Mouse (Mus musculus) bone marrow macrophage, adult 2 months (primary cell): ENCODE measurements around the gene Slc25a30. TPM values are rescaled to one million over a fixed set of nuclear protein-coding genes. Genes with fewer than 3 reads are reported as not detected.

Experiments
- H3K27ac ChIP-seq: 2 replicates; pipeline ENCODE4 v1.5.1; 2012; ENCODE audit warnings: low read depth, low read length; ENCODE audit not compliant: insufficient read depth
- H3K4me1 ChIP-seq: 2 replicates; pipeline ENCODE4 v1.6.1; 2012; ENCODE audit warnings: low read length; ENCODE audit not compliant: control insufficient read depth, insufficient read depth
- H3K4me3 ChIP-seq: 2 replicates; pipeline ENCODE4 v1.5.1; 2012; ENCODE audit warnings: mild to moderate bottlenecking, low read length, moderate library complexity; ENCODE audit not compliant: insufficient read depth
- CTCF ChIP-seq: IDR thresholded peaks from 2 replicates; pipeline ENCODE4 v1.5.1; 2012; ENCODE audit warnings: low read depth, mild to moderate bottlenecking, low read length, moderate library complexity
- POLR2A ChIP-seq: IDR thresholded peaks from 2 replicates; pipeline ENCODE4 v1.6.1; 2012; ENCODE audit warnings: mild to moderate bottlenecking, low read depth, low read length, borderline replicate concordance
- polyA plus RNA-seq: library from polyadenylated mRNA; stranded (reverse); fragments of >200 nt; gene quantifications from 2 replicates; pipeline ENCODE4 v1.2.4, GENCODE M21; 2012; ENCODE audit not compliant: missing spikeins, insufficient read depth, insufficient read length

Gene Slc25a30
- polyA plus RNA-seq, 1 experiment: 33.3 TPM

- H3K4me3 ChIP-seq: peak overlapping the region; percentile 42
- peak overlapping the region; percentile 69 for H3K27ac ChIP-seq
- TF ChIP-seq POLR2A (no peak), CTCF (peak; percentile 85)
- H3K4me1 ChIP-seq: peaks cover 35% of the 10 kb centered on the region
These were observed 42.3 kb upstream of the Slc25a30 start for GRCm38 (mm10) chr14:75828866-75829806.

DNA sequence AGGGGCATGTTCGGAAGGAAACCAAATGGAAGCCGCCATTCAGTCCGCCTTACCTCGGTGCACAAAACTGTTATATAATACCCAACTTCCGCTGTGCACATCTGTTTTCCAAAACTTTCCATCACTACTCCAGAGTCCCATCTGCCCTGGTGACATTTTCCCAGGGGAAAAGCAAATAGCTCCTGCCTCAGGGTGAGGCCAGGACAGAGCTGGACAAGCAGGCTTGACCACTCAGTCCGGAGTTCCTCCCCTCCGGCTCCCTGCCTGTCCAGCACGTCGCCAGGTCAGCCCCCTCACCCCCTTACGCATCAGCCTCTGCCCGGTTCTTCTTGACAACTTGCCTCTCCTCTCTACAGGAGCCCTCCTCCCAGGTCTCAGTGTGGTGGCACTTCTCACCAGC is 41.4 kb upstream of the Slc25a30 start:
- Histone ChIP-seq H3K4me1 (peaks cover 31% of the 10 kb centered on the region), H3K4me3 (no peak overlapping the region), H3K27ac (no peak overlapping the region)
- TF ChIP-seq POLR2A (no peak), CTCF (no peak)

DNA sequence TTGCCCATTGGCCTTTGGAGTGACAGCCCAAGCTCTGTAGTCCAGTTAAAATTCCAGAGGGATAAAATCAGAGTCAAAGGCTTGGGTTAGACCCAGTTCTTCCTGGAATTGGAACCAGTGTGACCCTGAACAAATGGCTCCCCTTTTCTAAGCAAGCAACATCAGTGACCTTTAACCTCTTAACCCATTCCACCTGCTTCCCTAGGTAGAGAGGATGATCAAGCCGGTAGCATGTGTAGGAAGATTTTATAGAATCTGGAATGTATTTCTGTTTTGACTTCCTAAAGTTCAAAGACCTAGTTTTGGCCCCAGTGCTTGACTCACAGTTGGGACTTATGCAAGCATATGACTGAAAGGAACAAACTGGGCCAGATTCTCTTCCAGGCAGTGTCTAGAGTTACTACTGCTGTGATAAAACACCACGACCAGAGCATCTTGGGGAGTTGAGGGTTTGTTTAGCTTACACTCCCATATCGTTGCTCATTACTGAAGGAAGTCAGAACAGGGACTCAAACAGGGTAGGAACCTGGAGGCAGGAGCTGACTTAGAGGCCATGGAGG is 40.1 kb upstream of the Slc25a30 start:
- Histone ChIP-seq H3K27ac (no peak overlapping the region), H3K4me3 (no peak overlapping the region), H3K4me1 (peaks cover 19% of the 10 kb centered on the region)
- TF ChIP-seq POLR2A (no peak), CTCF (no peak)

DNA sequence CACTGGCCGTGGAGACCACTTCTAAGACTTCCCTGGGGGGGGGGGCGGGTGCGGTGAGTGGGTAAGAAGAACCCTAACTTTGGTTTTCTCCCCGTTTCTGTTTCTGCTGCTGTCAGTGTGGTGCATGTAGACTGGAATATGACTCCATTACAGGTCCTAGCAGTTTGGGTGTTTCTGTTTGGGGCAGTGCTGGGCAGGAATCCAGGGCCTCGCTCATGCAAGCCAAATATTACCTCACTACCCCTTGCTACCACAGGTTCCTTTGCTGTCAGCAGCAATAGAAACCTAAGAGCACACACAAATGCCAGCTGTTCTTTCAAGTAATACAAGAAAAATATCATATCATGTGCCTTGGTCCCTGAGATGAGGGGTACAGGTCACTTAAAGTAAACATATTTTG is 33.2 kb upstream of the Slc25a30 start:
- H3K4me1 ChIP-seq: 0 out of 2 replicates have a peak, but pooled peaks cover 3% of the 10 kb centered on the region
- no peak overlapping the region for H3K4me3 ChIP-seq
- H3K27ac ChIP-seq: no peak overlapping the region
- TF ChIP-seq POLR2A (no peak), CTCF (no peak)

GRCm38 (mm10) chr14:75819341-75819740 is 32.5 kb upstream of the Slc25a30 start:
- Histone ChIP-seq H3K4me3 (no peak overlapping the region), H3K27ac (no peak overlapping the region), H3K4me1 (0 out of 2 replicates have a peak, but pooled peaks cover 3% of the 10 kb centered on the region)
- TF ChIP-seq CTCF (no peak), POLR2A (no peak)

DNA sequence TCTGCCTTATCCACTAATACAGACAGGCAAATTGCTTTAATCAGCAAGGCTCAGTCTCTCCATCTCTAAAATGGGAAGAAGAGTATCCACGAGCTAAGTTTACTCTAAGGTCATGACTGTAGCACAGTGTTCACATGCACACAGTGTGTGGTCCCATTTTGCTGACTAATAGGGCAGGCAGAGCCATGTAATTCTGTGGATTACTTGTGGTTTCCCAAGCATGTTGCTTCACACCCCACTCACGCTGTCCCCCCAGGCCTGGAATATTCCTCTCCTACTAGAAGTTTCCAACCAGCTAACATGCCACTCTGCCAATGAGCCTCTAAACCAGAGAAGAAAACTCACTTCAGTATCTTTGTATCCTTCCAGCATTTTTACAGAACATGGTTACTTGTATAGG is 31.7 kb upstream of the Slc25a30 start:
- H3K4me3 ChIP-seq: no peak overlapping the region
- H3K4me1 ChIP-seq: 0 out of 2 replicates have a peak, but pooled peaks cover 3% of the 10 kb centered on the region
- TF ChIP-seq CTCF (no peak), POLR2A (no peak)
- H3K27ac ChIP-seq: no peak overlapping the region

DNA sequence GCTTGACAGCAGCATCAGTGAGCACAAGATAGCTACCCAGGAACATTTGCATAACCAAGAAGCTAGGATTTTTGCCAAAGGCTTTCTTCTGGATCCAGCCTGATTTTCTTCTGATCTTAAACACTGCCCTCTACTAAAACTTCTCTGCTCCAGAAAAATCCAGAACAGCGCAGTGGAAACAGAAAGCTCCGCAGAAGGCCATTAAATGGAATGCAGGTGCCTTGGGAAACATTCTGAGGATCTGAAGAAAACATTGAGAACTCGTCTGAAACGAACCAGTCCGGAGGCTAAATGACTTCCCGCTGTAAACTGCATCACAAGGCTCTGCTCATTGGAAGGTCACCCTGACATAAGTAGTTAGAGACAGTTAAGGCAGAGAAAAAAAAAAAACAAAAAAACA is 23.1 kb upstream of the Slc25a30 start:
- Histone ChIP-seq H3K27ac (no peak overlapping the region), H3K4me1 (no peaks in the 10 kb centered on the region), H3K4me3 (no peak overlapping the region)
- TF ChIP-seq POLR2A: no peak
- TF ChIP-seq CTCF: no peak

GRCm38 (mm10) chr14:75807800-75808199 is 21.0 kb upstream of the Slc25a30 start:
- H3K4me3 ChIP-seq: no peak overlapping the region
- peaks cover 8% of the 10 kb centered on the region for H3K4me1 ChIP-seq
- TF ChIP-seq CTCF (no peak), POLR2A (no peak)
- no peak overlapping the region for H3K27ac ChIP-seq

- Histone ChIP-seq H3K27ac (no peak overlapping the region), H3K4me1 (peaks cover 1% of the 10 kb centered on the region), H3K4me3 (no peak overlapping the region)
- TF ChIP-seq POLR2A (no peak), CTCF (no peak)
These were observed 11.0 kb upstream of the Slc25a30 start for GRCm38 (mm10) chr14:75797769-75798386.
